Mouse (Mus musculus) myocyte (in vitro differentiated cells): ENCODE data around the gene Mettl21e. TPM values are rescaled to one million over a fixed set of nuclear protein-coding genes. Genes with fewer than 3 reads are reported as not detected.
"Not testable (repeated sequence)": the region's sequence is repeated elsewhere in the genome, so short reads cannot be mapped to it uniquely, and the experiment has no call there.

Experiments used
- H3K27me3 ChIP-seq: one replicate; pipeline ENCODE4 v1.6.1; 2011; ENCODE audit not compliant: control insufficient read depth, insufficient read depth, insufficient read length
- H3K36me3 ChIP-seq: one replicate; pipeline ENCODE4 v1.6.1; 2011; ENCODE audit not compliant: control insufficient read depth, insufficient read depth
- H3K4me2 ChIP-seq: one replicate; pipeline ENCODE4 v1.6.1; 2011; ENCODE audit warnings: low read depth, control low read depth
- H3K4me3 ChIP-seq: one replicate; pipeline ENCODE4 v1.5.1; 2011; ENCODE audit warnings: mild to moderate bottlenecking, control low read depth, moderate library complexity
- H3K79me2 ChIP-seq: one replicate; pipeline ENCODE4 v1.6.1; 2011; ENCODE audit not compliant: control insufficient read depth, insufficient read depth
- H3ac ChIP-seq: one replicate; pipeline ENCODE4 v1.6.1; 2011; ENCODE audit not compliant: control insufficient read depth, insufficient read length
- CEBPB ChIP-seq: IDR thresholded peaks from 2 replicates; pipeline ENCODE4 v1.6.1; 2011; ENCODE audit warnings: mild to moderate bottlenecking, moderate library complexity; ENCODE audit not compliant: poor library complexity, insufficient read depth, severe bottlenecking
- E2F4 ChIP-seq: IDR thresholded peaks from one replicate; pipeline ENCODE4 v1.6.1; 2011; ENCODE audit warnings: mild to moderate bottlenecking, control low read depth, moderate library complexity; ENCODE audit not compliant: insufficient read depth
- MAX ChIP-seq: IDR thresholded peaks from one replicate; pipeline ENCODE4 v1.6.1; 2011; ENCODE audit warnings: low read depth, mild to moderate bottlenecking, control low read depth
- MYOD1 ChIP-seq, 3 experiments: IDR thresholded peaks; one replicate each; pipeline ENCODE4 v1.6.1; 2011; ENCODE audit warnings: control low read depth in 2 of 3, low read depth in 2 of 3, mild to moderate bottlenecking in 2 of 3, moderate library complexity in 1 of 3; ENCODE audit not compliant: insufficient read length in 2 of 3, control insufficient read depth in 1 of 3
- MYOG ChIP-seq, 3 experiments: IDR thresholded peaks; one replicate each; pipeline ENCODE4 v1.6.1; 2011; ENCODE audit warnings: control low read depth in 2 of 3, low read depth in 2 of 3, mild to moderate bottlenecking in 2 of 3; ENCODE audit not compliant: insufficient read length in 2 of 3, control insufficient read depth in 1 of 3, insufficient read depth in 1 of 3
- POLR2A ChIP-seq: IDR thresholded peaks from one replicate; pipeline ENCODE4 v1.6.1; 2011; ENCODE audit warnings: low read depth, mild to moderate bottlenecking, control low read depth, moderate library complexity; ENCODE audit not compliant: insufficient read length
- POLR2AphosphoS2 ChIP-seq: IDR thresholded peaks from one replicate; pipeline ENCODE4 v1.6.1; 2011; ENCODE audit warnings: low read depth, control low read depth; ENCODE audit not compliant: insufficient read length
- REST ChIP-seq: IDR thresholded peaks from one replicate; pipeline ENCODE4 v1.6.1; 2011; ENCODE audit warnings: mild to moderate bottlenecking, control low read depth, moderate library complexity; ENCODE audit not compliant: insufficient read depth, insufficient read length
- SRF ChIP-seq: IDR thresholded peaks from one replicate; pipeline ENCODE4 v1.6.1; 2011; ENCODE audit warnings: low read depth; ENCODE audit not compliant: control insufficient read depth, insufficient read length
- TCF12 ChIP-seq: IDR thresholded peaks from one replicate; pipeline ENCODE4 v1.6.1; 2011; ENCODE audit warnings: mild to moderate bottlenecking, control low read depth; ENCODE audit not compliant: poor library complexity, insufficient read depth, severe bottlenecking
- TCF3 ChIP-seq: IDR thresholded peaks from one replicate; pipeline ENCODE4 v1.6.1; 2011; ENCODE audit warnings: low read depth, control low read depth; ENCODE audit not compliant: insufficient read length
- USF1 ChIP-seq: IDR thresholded peaks from one replicate; pipeline ENCODE4 v1.6.1; 2011; ENCODE audit warnings: low read depth, mild to moderate bottlenecking, control low read depth, moderate library complexity
- polyA plus RNA-seq: library from polyadenylated mRNA; unstranded; fragments of >200 nt; fragmentation: generic; extraction: Trizol; gene quantifications from one replicate; pipeline ENCODE4 v1.2.1, GENCODE M21; 2012; ENCODE audit warnings: missing spikeins

Mettl21e gene
- polyA plus RNA-seq: not detected

GRCm38 (mm10) chr1:44218876-44219275 lies at the start of gene Mettl21e:
TSS of gene Mettl21e (minus strand) at chr1:44218961.
- Histone ChIP-seq H3K27me3 (no peaks in the 10 kb centered on the region), H3K79me2 (no peaks in the 10 kb centered on the region), H3ac (no peak within 1 kb of the TSS), H3K4me2 (no peak within 1 kb of the TSS), H3K36me3 (no peaks in the 10 kb centered on the region), H3K4me3 (no peak within 1 kb of the TSS)
- no peak for TF ChIP-seq TCF3
- TF ChIP-seq POLR2A: no peak
- TF ChIP-seq E2F4: no peak

- H3K79me2 ChIP-seq, H3K27me3 ChIP-seq, H3ac ChIP-seq, H3K36me3 ChIP-seq, H3K4me3 ChIP-seq, H3K4me2 ChIP-seq: not testable (repeated sequence)
Measured at GRCm38 (mm10) chr1:44240440-44240839, 21.7 kb upstream of the Mettl21e start.

GRCm38 (mm10) chr1:44239969-44240368 lies 21.2 kb upstream of the Mettl21e start:
- H3K36me3 ChIP-seq: no peaks in the 10 kb centered on the region
- TF ChIP-seq REST (no peak), TCF12 (no peak), SRF (no peak), TCF3 (no peak), MYOG (IDR thresholded peaks at IDR 0.05; ENCODE audit: control insufficient read depth in 1 of 3, insufficient read depth in 1 of 3, insufficient read length in 2 of 3, low read depth in 2 of 3) (no peak), POLR2AphosphoS2 (no peak), E2F4 (no peak), USF1 (no peak), POLR2A (no peak), CEBPB (no peak), MAX (no peak), MYOD1 (IDR thresholded peaks at IDR 0.05; ENCODE audit: control insufficient read depth in 1 of 3, insufficient read length in 2 of 3, low read depth in 2 of 3) (no peak)
- H3K79me2 ChIP-seq: no peaks in the 10 kb centered on the region
- H3K4me3 ChIP-seq: no peak overlapping the region
- no peaks in the 10 kb centered on the region for H3K27me3 ChIP-seq
- no peak overlapping the region for H3K4me2 ChIP-seq
- no peak overlapping the region for H3ac ChIP-seq

- H3K79me2 ChIP-seq: no peaks in the 10 kb centered on the region
- H3K36me3 ChIP-seq: no peaks in the 10 kb centered on the region
- TF ChIP-seq MAX (no peak), POLR2A (no peak), SRF (no peak), REST (no peak), TCF12 (no peak)
Measured at GRCm38 (mm10) chr1:44237305-44237704, 18.5 kb upstream of the Mettl21e start.

GRCm38 (mm10) chr1:44235311-44235710 lies 16.6 kb upstream of the Mettl21e start:
- Histone ChIP-seq H3K79me2 (no peaks in the 10 kb centered on the region), H3K36me3 (no peaks in the 10 kb centered on the region), H3ac (no peak overlapping the region), H3K4me3 (no peak overlapping the region), H3K4me2 (no peak overlapping the region), H3K27me3 (no peaks in the 10 kb centered on the region)
- TF ChIP-seq REST (no peak), TCF12 (no peak), MAX (no peak), MYOD1 (IDR thresholded peaks at IDR 0.05; ENCODE audit: control insufficient read depth in 1 of 3, insufficient read length in 2 of 3, low read depth in 2 of 3) (no peak), E2F4 (no peak), SRF (no peak), MYOG (IDR thresholded peaks at IDR 0.05; ENCODE audit: control insufficient read depth in 1 of 3, insufficient read depth in 1 of 3, insufficient read length in 2 of 3, low read depth in 2 of 3) (no peak), USF1 (no peak)

More at GRCm38 (mm10) chr1:44237305-44237704, 18.5 kb upstream of the Mettl21e start:
- Histone ChIP-seq H3ac (no peak overlapping the region), H3K4me3 (no peak overlapping the region), H3K27me3 (no peaks in the 10 kb centered on the region), H3K4me2 (no peak overlapping the region)

GRCm38 (mm10) chr1:44234531-44234930 lies 15.8 kb upstream of the Mettl21e start:
- not testable (repeated sequence) for H3K79me2 ChIP-seq, H3K4me3 ChIP-seq, H3K27me3 ChIP-seq, H3ac ChIP-seq, H3K36me3 ChIP-seq, H3K4me2 ChIP-seq
